Mouse (Mus musculus) limb, embryonic 12.5 days (tissue): Measurements from ENCODE around the gene Bace2. TPM values are rescaled to one million over a fixed set of nuclear protein-coding genes. Genes with fewer than 3 reads are reported as not detected.

Experiments used
- ATAC-seq: fragments of 200-750 bp; cut with Nextera tagmentation; 2 replicates; pipeline ENCODE4 v1.8.0; 2017; ENCODE audit warnings: low read depth, moderate TSS enrichment; ENCODE audit not compliant: insufficient number of reproducible peaks, insufficient read depth, low FRiP score, low TSS enrichment
- H3K27ac ChIP-seq: fragments of 300-500 bp; sonication (generic); 2 replicates; pipeline ENCODE4 v1.5.1; 2016; ENCODE audit warnings: mild to moderate bottlenecking, moderate library complexity
- H3K27me3 ChIP-seq: fragments of 300-500 bp; sonication (generic); 2 replicates; pipeline ENCODE4 v1.6.1; 2016; ENCODE audit warnings: mild to moderate bottlenecking, moderate library complexity
- H3K36me3 ChIP-seq: fragments of 300-500 bp; sonication (generic); 2 replicates; pipeline ENCODE4 v1.6.1; 2016; ENCODE audit warnings: mild to moderate bottlenecking, moderate library complexity
- H3K4me1 ChIP-seq: fragments of 300-500 bp; sonication (generic); replicated peaks from 2 replicates; pipeline ENCODE4 v1.6.1; 2016
- H3K4me2 ChIP-seq: fragments of 300-500 bp; sonication (generic); 2 replicates; pipeline ENCODE4 v1.6.1; 2016; ENCODE audit warnings: mild to moderate bottlenecking, moderate library complexity
- H3K4me3 ChIP-seq: fragments of 300-500 bp; sonication (generic); replicated peaks from 2 replicates; pipeline ENCODE4 v1.5.1; 2016; ENCODE audit warnings: mild to moderate bottlenecking
- H3K9ac ChIP-seq: fragments of 300-500 bp; sonication (generic); replicated peaks from 2 replicates; pipeline ENCODE4 v1.6.1; 2016; ENCODE audit warnings: mild to moderate bottlenecking, moderate library complexity
- H3K9me3 ChIP-seq: fragments of 300-500 bp; sonication (generic); 2 replicates; pipeline ENCODE4 v1.6.1; 2016; ENCODE audit warnings: mild to moderate bottlenecking, moderate library complexity
- WGBS: fragments of 180-500 bp; shearing (Covaris S2); methylation state at CpG from one replicate; pipeline ENCODE4 v1.1.7; 2016; 5-methylcytosine and 5-hydroxymethylcytosine counted together
- polyA plus RNA-seq: library from polyadenylated mRNA; unstranded; fragments of >200 nt; fragmentation: Nextera tagmentation; extraction: Ambion mirVana; gene quantifications from 2 replicates; pipeline ENCODE4 v1.2.1, GENCODE M21; 2016

Bace2 gene
- polyA plus RNA-seq: 1.7 and 1.8 TPM in 2 replicates

GRCm38 (mm10) chr16:97356499-97357187, at the start of gene Bace2:
Gene Bace2 (plus strand): TSS chr16:97356742.
- peaks cover 11% of the 10 kb centered on the region; the same call in 1 of the 2 replicates for H3K4me1 ChIP-seq
- peak; percentile 69 for ATAC-seq
- no peaks in the 10 kb centered on the region for H3K36me3 ChIP-seq
- 1% methylated on average over 58 of the region's 58 CpGs for WGBS
- H3K27ac ChIP-seq: no peak within 1 kb of the TSS
- H3K4me2 ChIP-seq: peak within 1 kb of the TSS; percentile 99
- peak within 1 kb of the TSS; percentile 61 for H3K9ac ChIP-seq
- H3K9me3 ChIP-seq: no peaks in the 10 kb centered on the region
- peak within 1 kb of the TSS; percentile 68 for H3K4me3 ChIP-seq
- H3K27me3 ChIP-seq: peaks cover 51% of the 10 kb centered on the region

- H3K27me3 ChIP-seq: no peaks in the 10 kb centered on the region
- H3K4me1 ChIP-seq: peaks cover 17% of the 10 kb centered on the region
- no peak overlapping the region for H3K4me2 ChIP-seq
- H3K36me3 ChIP-seq: no peaks in the 10 kb centered on the region
- ATAC-seq: no peak
- 13% methylated on average over 4 of the region's 4 CpGs for WGBS
- no peak overlapping the region for H3K27ac ChIP-seq
- H3K4me3 ChIP-seq: no peak overlapping the region
- no peak overlapping the region for H3K9ac ChIP-seq
- H3K9me3 ChIP-seq: 0 out of 2 replicates have a peak, but pooled peaks cover 4% of the 10 kb centered on the region
Observed at GRCm38 (mm10) chr16:97307594-97307993, 48.9 kb upstream of the Bace2 start.

GRCm38 (mm10) chr16:97309796-97310569, 46.6 kb upstream of the Bace2 start:
- H3K9ac ChIP-seq: no peak overlapping the region
- peaks cover 17% of the 10 kb centered on the region for H3K4me1 ChIP-seq
- 0 out of 2 replicates have a peak, but pooled peaks cover 4% of the 10 kb centered on the region for H3K9me3 ChIP-seq
- ATAC-seq: no peak
- no peak overlapping the region for H3K4me2 ChIP-seq
- no peak overlapping the region for H3K4me3 ChIP-seq
- no peaks in the 10 kb centered on the region for H3K27me3 ChIP-seq
- H3K27ac ChIP-seq: no peak overlapping the region
- 59% methylated on average over 4 of the region's 4 CpGs for WGBS
- H3K36me3 ChIP-seq: no peaks in the 10 kb centered on the region

- no peaks in the 10 kb centered on the region for H3K27me3 ChIP-seq
- WGBS: 68% methylated on average over 1 of the region's 1 CpGs
- H3K9me3 ChIP-seq: 0 out of 2 replicates have a peak, but pooled peaks cover 3% of the 10 kb centered on the region
- peaks cover 17% of the 10 kb centered on the region for H3K4me1 ChIP-seq
- no peaks in the 10 kb centered on the region for H3K36me3 ChIP-seq
- no peak overlapping the region for H3K4me3 ChIP-seq
- no peak overlapping the region for H3K9ac ChIP-seq
- no peak for ATAC-seq
- H3K4me2 ChIP-seq: no peak overlapping the region
- no peak overlapping the region for H3K27ac ChIP-seq
Observed at GRCm38 (mm10) chr16:97310570-97310846, 46.0 kb upstream of the Bace2 start.

- Histone ChIP-seq H3K36me3 (no peaks in the 10 kb centered on the region), H3K27ac (no peak overlapping the region), H3K4me1 (peaks cover 12% of the 10 kb centered on the region), H3K27me3 (no peaks in the 10 kb centered on the region), H3K4me3 (no peak overlapping the region), H3K9ac (no peak overlapping the region), H3K9me3 (no peaks in the 10 kb centered on the region), H3K4me2 (no peak overlapping the region)
- 31% methylated on average over 10 of the region's 10 CpGs for WGBS
- ATAC-seq: peak; percentile 70; the same call in 1 of the 2 replicates
Observed at GRCm38 (mm10) chr16:97312960-97313686, 43.4 kb upstream of the Bace2 start.

- ATAC-seq: no peak
- H3K27ac ChIP-seq: no peak overlapping the region
- H3K36me3 ChIP-seq: no peaks in the 10 kb centered on the region
- no peak overlapping the region for H3K4me2 ChIP-seq
- H3K4me1 ChIP-seq: no peaks in the 10 kb centered on the region
- H3K9ac ChIP-seq: no peak overlapping the region
- H3K9me3 ChIP-seq: no peaks in the 10 kb centered on the region
- 69% methylated on average over 3 of the region's 3 CpGs for WGBS
- H3K4me3 ChIP-seq: no peak overlapping the region
- no peaks in the 10 kb centered on the region for H3K27me3 ChIP-seq
Observed at GRCm38 (mm10) chr16:97321576-97321975, 35.0 kb upstream of the Bace2 start.

- H3K36me3 ChIP-seq: no peaks in the 10 kb centered on the region
- H3K9ac ChIP-seq: no peak overlapping the region
- H3K27me3 ChIP-seq: no peaks in the 10 kb centered on the region
- no peak overlapping the region for H3K4me2 ChIP-seq
- H3K9me3 ChIP-seq: no peaks in the 10 kb centered on the region
- H3K4me3 ChIP-seq: no peak overlapping the region
- no peaks in the 10 kb centered on the region for H3K4me1 ChIP-seq
- no peak for ATAC-seq
- no peak overlapping the region for H3K27ac ChIP-seq
Observed at GRCm38 (mm10) chr16:97322604-97323003, 33.9 kb upstream of the Bace2 start.

GRCm38 (mm10) chr16:97325975-97326374, 30.6 kb upstream of the Bace2 start:
- Histone ChIP-seq H3K4me3 (no peak overlapping the region), H3K4me1 (no peaks in the 10 kb centered on the region), H3K27ac (no peak overlapping the region), H3K9ac (no peak overlapping the region), H3K4me2 (0 out of 2 replicates have a peak overlapping the region, but pooled peaks have one; percentile 19), H3K27me3 (no peaks in the 10 kb centered on the region), H3K9me3 (no peaks in the 10 kb centered on the region), H3K36me3 (no peaks in the 10 kb centered on the region)
- ATAC-seq: peak; percentile 42; the same call in 1 of the 2 replicates
- WGBS: 31% methylated on average over 8 of the region's 8 CpGs

GRCm38 (mm10) chr16:97328602-97329001, 27.9 kb upstream of the Bace2 start:
- H3K9me3 ChIP-seq: no peaks in the 10 kb centered on the region
- no peak for ATAC-seq
- H3K4me3 ChIP-seq: no peak overlapping the region
- H3K4me2 ChIP-seq: no peak overlapping the region
- no peak overlapping the region for H3K27ac ChIP-seq
- no peaks in the 10 kb centered on the region for H3K36me3 ChIP-seq
- no peak overlapping the region for H3K9ac ChIP-seq
- H3K4me1 ChIP-seq: no peaks in the 10 kb centered on the region
- 83% methylated on average over 2 of the region's 2 CpGs for WGBS
- peaks cover 2% of the 10 kb centered on the region; the same call in 1 of the 2 replicates for H3K27me3 ChIP-seq

GRCm38 (mm10) chr16:97353013-97353412, 3.5 kb upstream of the Bace2 start:
- Histone ChIP-seq H3K36me3 (no peaks in the 10 kb centered on the region), H3K9me3 (no peaks in the 10 kb centered on the region), H3K4me3 (no peak overlapping the region), H3K4me1 (peaks cover 11% of the 10 kb centered on the region; the same call in 1 of the 2 replicates), H3K27ac (no peak overlapping the region), H3K27me3 (peaks cover 30% of the 10 kb centered on the region), H3K4me2 (no peak overlapping the region), H3K9ac (no peak overlapping the region)
- ATAC-seq: no peak
- 71% methylated on average over 2 of the region's 2 CpGs for WGBS

GRCm38 (mm10) chr16:97354632-97355031, 1.9 kb upstream of the Bace2 start:
- Histone ChIP-seq H3K4me1 (peaks cover 11% of the 10 kb centered on the region; the same call in 1 of the 2 replicates), H3K27ac (no peak overlapping the region), H3K27me3 (peaks cover 46% of the 10 kb centered on the region), H3K36me3 (no peaks in the 10 kb centered on the region), H3K4me2 (no peak overlapping the region), H3K4me3 (no peak overlapping the region), H3K9ac (no peak overlapping the region), H3K9me3 (no peaks in the 10 kb centered on the region)
- ATAC-seq: no peak
- WGBS: 49% methylated on average over 2 of the region's 2 CpGs
